Mouse (Mus musculus) CH12.LX (cell line): ENCODE results near the gene Iqcj. TPM values are rescaled to one million over a fixed set of nuclear protein-coding genes. Genes with fewer than 3 reads are reported as not detected.

Experiments
- DNase-seq: peaks from one replicate; pipeline ENCODE4 v3.0.0-alpha.2; 2013; ENCODE audit errors: extremely low read depth
- H3K27ac ChIP-seq: 2 replicates; pipeline ENCODE4 v1.5.1; 2012; ENCODE audit warnings: low read depth, mild to moderate bottlenecking, control low read depth, moderate library complexity; ENCODE audit not compliant: insufficient read depth
- H3K27me3 ChIP-seq: replicated peaks from 2 replicates; pipeline ENCODE3; 2012; ENCODE audit warnings: inconsistent platforms
- H3K36me3 ChIP-seq, 2 experiments: replicated peaks in 1 of 2; 2 replicates each; pipeline versions ENCODE3 to v1.6.1; 2012; ENCODE audit warnings: inconsistent platforms in 1 of 2, low read length in 1 of 2, mild to moderate bottlenecking in 1 of 2, mixed read lengths in 1 of 2, moderate library complexity in 1 of 2; ENCODE audit not compliant: control insufficient read depth in 1 of 2, insufficient read depth in 1 of 2
- H3K4me1 ChIP-seq, 2 experiments: 2 replicates each; pipeline ENCODE4 v1.6.1; 2012; ENCODE audit warnings: inconsistent platforms in 1 of 2, moderate library complexity in 1 of 2; ENCODE audit not compliant: insufficient read depth in 2 of 2, control insufficient read depth in 1 of 2
- H3K4me2 ChIP-seq: 2 replicates; pipeline ENCODE4 v1.6.1; 2012; ENCODE audit warnings: low read depth, mild to moderate bottlenecking, control low read depth; ENCODE audit not compliant: poor library complexity, insufficient read depth, severe bottlenecking
- H3K4me3 ChIP-seq, 3 experiments: fragments of 150-350 bp in 1 of 3; sonication (generic) in 1 of 3; replicated peaks in 1 of 3; 2 replicates each; pipeline versions ENCODE3 to v1.5.1; 2011 to 2012; ENCODE audit warnings: low read depth in 2 of 3, low read length in 2 of 3, mild to moderate bottlenecking in 2 of 3, moderate library complexity in 2 of 3, control low read depth in 1 of 3, improper control_type of control experiment in 1 of 3, inconsistent platforms in 1 of 3, mixed read lengths in 1 of 3; ENCODE audit not compliant: poor library complexity in 1 of 3
- H3K79me2 ChIP-seq: replicated peaks from 2 replicates; pipeline ENCODE4 v1.6.1; 2012; ENCODE audit warnings: mild to moderate bottlenecking, moderate library complexity; ENCODE audit not compliant: control insufficient read depth, poor library complexity, insufficient read depth, severe bottlenecking; ENCODE audit errors: extremely low read depth
- H3K9ac ChIP-seq: 2 replicates; pipeline ENCODE4 v1.6.1; 2012; ENCODE audit warnings: low read depth, mild to moderate bottlenecking, control low read depth, moderate library complexity; ENCODE audit not compliant: insufficient read depth
- H3K9me3 ChIP-seq: replicated peaks from 2 replicates; pipeline ENCODE3; 2012; ENCODE audit warnings: low read length, inconsistent platforms, mixed read lengths
- CHD1 ChIP-seq: IDR thresholded peaks from 2 replicates; pipeline ENCODE4 v1.6.1; 2012; ENCODE audit warnings: low read depth, low read length, improper control_type of control experiment, inconsistent platforms
- CTCF ChIP-seq, 2 experiments: IDR thresholded peaks in 1 of 2; conservative IDR thresholded peaks in 1 of 2; 2 replicates each; pipeline ENCODE4 v1.5.1; 2011 to 2012; ENCODE audit warnings: low read depth in 2 of 2, low read length in 2 of 2, improper control_type of control experiment in 1 of 2, inconsistent platforms in 1 of 2, mild to moderate bottlenecking in 1 of 2, moderate library complexity in 1 of 2
- ELF1 ChIP-seq: IDR thresholded peaks from 2 replicates; pipeline ENCODE4 v1.6.1; 2014; ENCODE audit warnings: low read depth, mild to moderate bottlenecking, inconsistent platforms, low read length, improper control_type of control experiment
- EP300 ChIP-seq: IDR thresholded peaks from 2 replicates; pipeline ENCODE4 v1.6.1; 2011; ENCODE audit warnings: low read length, improper control_type of control experiment
- ETS1 ChIP-seq: conservative IDR thresholded peaks from 2 replicates; pipeline ENCODE4 v1.6.1; 2012; ENCODE audit warnings: low read depth, mild to moderate bottlenecking, inconsistent platforms, low read length, improper control_type of control experiment, moderate library complexity
- HCFC1 ChIP-seq: IDR thresholded peaks from 2 replicates; pipeline ENCODE4 v1.6.1; 2012; ENCODE audit warnings: low read depth, mild to moderate bottlenecking, inconsistent platforms, low read length, improper control_type of control experiment
- IRF4 ChIP-seq: IDR thresholded peaks from 2 replicates; pipeline ENCODE4 v1.6.1; 2014; ENCODE audit warnings: low read depth, mild to moderate bottlenecking, inconsistent platforms, low read length, improper control_type of control experiment
- KAT2A ChIP-seq: IDR thresholded peaks from 2 replicates; pipeline ENCODE4 v1.6.1; 2012; ENCODE audit warnings: low read length, improper control_type of control experiment, inconsistent platforms; ENCODE audit not compliant: insufficient replicate concordance
- MAX ChIP-seq: IDR thresholded peaks from 2 replicates; pipeline ENCODE4 v1.6.1; 2011; ENCODE audit warnings: low read length, improper control_type of control experiment
- MXI1 ChIP-seq: IDR thresholded peaks from 2 replicates; pipeline ENCODE4 v1.6.1; 2011; ENCODE audit warnings: mild to moderate bottlenecking, low read depth, low read length, improper control_type of control experiment
- MYC ChIP-seq: IDR thresholded peaks from 2 replicates; pipeline ENCODE4 v1.6.1; 2011; ENCODE audit warnings: low read depth, mild to moderate bottlenecking, improper control_type of control experiment, low read length
- NELFE ChIP-seq: IDR thresholded peaks from 2 replicates; pipeline ENCODE4 v1.6.1; 2011; ENCODE audit warnings: low read depth, low read length, improper control_type of control experiment
- PAX5 ChIP-seq: IDR thresholded peaks from 2 replicates; pipeline ENCODE4 v1.6.1; 2012; ENCODE audit warnings: low read length, inconsistent platforms, mixed read lengths
- RAD21 ChIP-seq: IDR thresholded peaks from 2 replicates; pipeline ENCODE4 v1.6.1; 2011; ENCODE audit warnings: low read depth, mild to moderate bottlenecking, low read length, improper control_type of control experiment, moderate library complexity
- SIN3A ChIP-seq: IDR thresholded peaks from 2 replicates; pipeline ENCODE4 v1.6.1; 2012; ENCODE audit warnings: low read length, improper control_type of control experiment, inconsistent platforms
- SMC3 ChIP-seq: IDR thresholded peaks from 2 replicates; pipeline ENCODE4 v1.6.1; 2011; ENCODE audit warnings: low read depth, low read length, improper control_type of control experiment
- TBP ChIP-seq: conservative IDR thresholded peaks from 2 replicates; pipeline ENCODE4 v1.6.1; 2011; ENCODE audit warnings: low read depth, low read length, improper control_type of control experiment
- TCF12 ChIP-seq: IDR thresholded peaks from 2 replicates; pipeline ENCODE4 v1.6.1; 2014; ENCODE audit warnings: low read depth, mild to moderate bottlenecking, inconsistent platforms, low read length, improper control_type of control experiment
- USF2 ChIP-seq: conservative IDR thresholded peaks from 2 replicates; pipeline ENCODE4 v1.6.1; 2011; ENCODE audit warnings: low read depth, low read length, improper control_type of control experiment
- ZKSCAN1 ChIP-seq: IDR thresholded peaks from 2 replicates; pipeline ENCODE4 v1.6.1; 2012; ENCODE audit warnings: low read depth, inconsistent platforms, low read length, improper control_type of control experiment, borderline replicate concordance
- ZMIZ1 ChIP-seq: IDR thresholded peaks from 2 replicates; pipeline ENCODE4 v1.6.1; 2012; ENCODE audit warnings: low read depth, mild to moderate bottlenecking, inconsistent platforms, low read length, improper control_type of control experiment
- dilution Hi-C: fragments of 300-500 bp; cut with MboI; formaldehyde crosslinking; loops from 2 replicates; pipeline ENCODE4 v1.14.3; 2020; ENCODE audit warnings: low sequenced_read_pairs; ENCODE audit not compliant: extremely low pct_unique_long_range_greater_than_20kb, extremely low pct_ligation_motif_present
- in situ Hi-C: fragments of 300-500 bp; cut with MboI; formaldehyde crosslinking; loops from 3 replicates; pipeline ENCODE4 v1.14.3; 2019; ENCODE audit warnings: low sequenced_read_pairs, low pct_ligation_motif_present, low pct_unique_long_range_greater_than_20kb, mixed read lengths
- polyA plus RNA-seq: library from polyadenylated mRNA; unstranded; fragments of >175 nt; gene quantifications from 2 replicates; pipeline ENCODE4 v1.2.1, GENCODE M21; 2012; ENCODE audit warnings: low read depth; ENCODE audit not compliant: insufficient read length
- total RNA-seq, 2 experiments: library from RNA; depleted of rRNA; stranded (reverse); fragments of 300-350 nt in 1 of 2; fragments of >200 nt in 1 of 2; gene quantifications; 2 replicates each; pipeline ENCODE4 v1.2.3; 2012 to 2014

Gene Iqcj
- total and polyA plus RNA-seq, 3 experiments: 0.47 TPM; not detected in 2

DNA sequence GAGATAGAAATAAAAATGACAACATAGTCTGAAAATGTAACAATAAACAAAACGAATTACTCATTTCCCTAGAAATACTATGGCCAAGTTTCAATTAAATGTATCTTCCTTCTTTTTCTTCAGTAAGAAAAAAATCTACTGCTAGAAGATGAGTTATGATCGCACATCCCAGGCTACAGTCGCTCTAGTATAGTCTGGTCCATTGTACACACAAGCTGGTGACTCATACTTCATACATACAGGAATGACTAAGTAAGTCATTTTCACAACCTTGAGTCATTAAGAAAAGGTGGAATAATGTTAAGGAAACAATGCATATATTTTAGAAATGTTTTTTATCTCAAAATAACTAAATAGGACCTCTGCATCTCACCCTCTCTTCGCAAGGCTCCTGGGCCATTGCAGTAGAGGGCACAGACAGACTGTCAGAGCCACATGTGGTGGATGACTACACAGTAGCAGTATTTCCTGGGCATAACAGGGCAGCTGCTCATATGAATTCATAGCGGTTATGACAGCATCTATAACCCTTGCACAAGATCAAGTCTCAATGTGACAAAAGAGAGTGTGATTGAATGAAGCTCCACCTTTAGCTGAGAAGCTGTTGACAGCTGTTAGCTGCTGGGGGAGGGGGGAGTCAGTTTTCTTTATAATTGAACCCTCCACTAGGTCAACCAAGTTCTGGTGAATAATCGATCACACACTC is 70.1 kb downstream of the Iqcj start:
- DNase-seq: no peak
- no peaks in the 10 kb centered on the region for H3K27me3 ChIP-seq
- no peaks in the 10 kb centered on the region for H3K4me1 ChIP-seq
- no peak overlapping the region for H3K27ac ChIP-seq
- dilution Hi-C loops (no loop called here), in situ Hi-C loops (no loop called here)
- no peak overlapping the region for H3K9ac ChIP-seq
- H3K36me3 ChIP-seq: no peaks in the 10 kb centered on the region
- no peaks in the 10 kb centered on the region for H3K79me2 ChIP-seq
- H3K9me3 ChIP-seq: no peaks in the 10 kb centered on the region
- H3K4me2 ChIP-seq: no peak overlapping the region
- TF ChIP-seq ZMIZ1 (no peak), HCFC1 (no peak), PAX5 (no peak), MXI1 (no peak), SMC3 (no peak), SIN3A (no peak), ELF1 (no peak), USF2 (no peak), EP300 (no peak), KAT2A (no peak), NELFE (no peak), MYC (no peak), TCF12 (no peak), RAD21 (no peak), CHD1 (no peak), ZKSCAN1 (no peak), ETS1 (no peak), TBP (no peak), MAX (no peak)
- no peak overlapping the region for H3K4me3 ChIP-seq

GRCm38 (mm10) chr3:67974340-67974998 is 82.4 kb downstream of the Iqcj start:
- dilution Hi-C loops (no loop called here), in situ Hi-C loops (no loop called here)
- no peak for DNase-seq
- Histone ChIP-seq H3K9me3 (peaks cover 2% of the 10 kb centered on the region), H3K27me3 (no peaks in the 10 kb centered on the region), H3K4me1 (no peaks in the 10 kb centered on the region), H3K27ac (no peak overlapping the region), H3K4me2 (no peak overlapping the region), H3K4me3 (no peak overlapping the region), H3K36me3 (no peaks in the 10 kb centered on the region), H3K9ac (no peak overlapping the region), H3K79me2 (no peaks in the 10 kb centered on the region)
- TF ChIP-seq CTCF (conservative IDR thresholded peaks at IDR 0.05 in 1 of 2, IDR thresholded peaks at IDR 0.05 in 1 of 2; ENCODE audit: low read depth in 2 of 2, low read length in 2 of 2) (no peak), MAX (no peak), TBP (no peak), IRF4 (no peak)
